Mouse (Mus musculus): ENCODE results near the gene 9530068E07Rik.

GRCm38 (mm10) chr11:52402566-52402965, 6.3 kb downstream of the 9530068E07Rik start:
- no peak for TF ChIP-seq CTCF (conservative IDR thresholded peaks at IDR 0.05 in 1 of 2, IDR thresholded peaks at IDR 0.05 in 1 of 2; ENCODE audit: low read depth in 2 of 2, low read length in 2 of 2)
- no peak for TF ChIP-seq MAX (IDR thresholded peaks at IDR 0.05; ENCODE audit: low read length)
- no peak for TF ChIP-seq NRF1 (IDR thresholded peaks at IDR 0.05; ENCODE audit: low read depth, low read length)
- no peak for TF ChIP-seq POLR2A (IDR thresholded peaks at IDR 0.05; ENCODE audit: low read depth, low read length)
- TF ChIP-seq POLR2AphosphoS2 (IDR thresholded peaks at IDR 0.05; ENCODE audit: low read depth, low read length), result no peak
- no peak for TF ChIP-seq USF1 (IDR thresholded peaks at IDR 0.05; ENCODE audit: low read depth, low read length)
- no peak for TF ChIP-seq E2F4 (IDR thresholded peaks at IDR 0.05; ENCODE audit: insufficient replicate concordance, low read depth, low read length)
